Mouse (Mus musculus) neural tube, postnatal 0 days (tissue): Measurements from ENCODE around the gene Fgfr2. TPM values are rescaled to one million over a fixed set of nuclear protein-coding genes. Genes with fewer than 3 reads are reported as not detected.

Experiments used
- polyA plus RNA-seq: library from polyadenylated mRNA; unstranded; fragments of >200 nt; fragmentation: Nextera tagmentation; extraction: Ambion mirVana; gene quantifications from 2 replicates; pipeline ENCODE4 v1.2.1, GENCODE M21; 2015

Fgfr2 gene
- 20.2 and 21.4 TPM in 2 replicates for polyA plus RNA-seq

DNA sequence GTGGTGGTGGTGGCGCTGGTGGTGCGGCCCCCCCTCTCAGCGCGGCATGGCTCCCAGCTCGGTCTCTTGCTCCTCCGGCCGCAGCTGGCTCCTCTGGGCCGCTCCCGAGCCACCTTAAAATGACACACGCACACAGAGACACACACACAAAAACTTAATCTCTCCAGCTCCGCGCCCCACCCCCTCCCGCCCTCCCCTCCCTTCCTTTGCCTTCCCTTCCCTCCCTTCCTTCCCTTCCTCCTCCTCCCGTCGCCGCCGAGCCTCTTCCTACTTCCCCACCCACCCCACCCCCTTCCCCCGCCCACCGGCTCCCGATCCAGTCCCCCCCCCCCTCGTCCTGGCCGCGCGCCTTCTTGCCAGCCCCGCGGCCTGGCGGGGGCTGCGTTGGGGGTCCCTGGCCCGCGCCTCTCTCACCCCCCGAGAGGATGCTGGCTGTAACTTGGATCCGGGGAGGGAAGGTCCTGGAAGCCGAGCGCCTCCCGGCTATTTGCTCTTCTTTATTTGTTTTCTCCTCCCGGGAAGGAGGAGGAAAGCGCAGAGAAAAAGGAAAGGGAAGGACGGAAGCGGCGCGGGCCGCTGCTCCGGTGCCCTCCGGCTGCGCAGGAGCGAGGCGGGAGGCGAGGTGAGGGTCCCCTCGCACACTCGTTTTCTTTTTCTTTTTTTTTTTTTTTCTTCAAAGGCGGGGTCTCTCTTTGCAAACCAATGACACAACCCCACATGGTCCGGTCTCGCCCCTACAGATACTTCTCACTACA is at the start of gene Fgfr2:
Fgfr2 (minus strand) TSS at position 107 of the 755 bp plus-strand sequence.

DNA sequence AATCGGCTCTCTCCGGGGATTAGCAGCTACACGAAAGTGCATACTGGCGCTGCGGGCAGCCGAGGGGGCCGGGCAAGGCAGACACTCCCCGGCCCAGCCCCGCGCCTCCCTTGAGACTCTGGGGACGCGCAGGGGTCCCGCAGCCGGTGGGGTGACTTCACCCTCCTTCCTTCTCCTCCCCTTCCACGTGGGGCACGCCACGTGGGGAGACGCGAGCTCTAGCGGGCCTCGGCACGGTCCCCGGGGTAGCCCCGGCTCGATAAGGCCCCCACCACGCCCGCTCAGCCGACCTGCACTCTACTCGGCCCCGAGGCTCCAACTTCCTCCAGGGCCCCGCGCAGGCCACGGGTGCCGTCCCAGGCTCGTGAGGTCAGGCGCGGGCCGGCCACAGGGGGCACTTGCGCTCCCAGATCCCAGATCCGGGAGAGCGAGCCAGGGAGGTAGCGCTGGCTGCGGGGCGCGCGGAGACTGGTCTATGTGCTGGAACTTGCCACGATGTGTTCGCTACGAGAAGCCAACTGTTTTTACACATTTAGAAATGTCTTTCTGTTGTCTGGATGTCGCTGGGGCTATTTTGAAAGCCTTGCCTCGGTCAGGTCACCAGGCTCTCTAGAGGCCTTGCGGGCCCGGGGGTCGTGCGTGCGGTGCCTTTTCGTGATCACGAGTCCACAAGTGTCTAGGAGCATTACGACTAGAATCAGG is 1.0 kb upstream of the Fgfr2 start, which contains the start of gene Ctbp2:
Ctbp2 (minus strand) TSS at position 356 of the 702 bp plus-strand sequence.

DNA sequence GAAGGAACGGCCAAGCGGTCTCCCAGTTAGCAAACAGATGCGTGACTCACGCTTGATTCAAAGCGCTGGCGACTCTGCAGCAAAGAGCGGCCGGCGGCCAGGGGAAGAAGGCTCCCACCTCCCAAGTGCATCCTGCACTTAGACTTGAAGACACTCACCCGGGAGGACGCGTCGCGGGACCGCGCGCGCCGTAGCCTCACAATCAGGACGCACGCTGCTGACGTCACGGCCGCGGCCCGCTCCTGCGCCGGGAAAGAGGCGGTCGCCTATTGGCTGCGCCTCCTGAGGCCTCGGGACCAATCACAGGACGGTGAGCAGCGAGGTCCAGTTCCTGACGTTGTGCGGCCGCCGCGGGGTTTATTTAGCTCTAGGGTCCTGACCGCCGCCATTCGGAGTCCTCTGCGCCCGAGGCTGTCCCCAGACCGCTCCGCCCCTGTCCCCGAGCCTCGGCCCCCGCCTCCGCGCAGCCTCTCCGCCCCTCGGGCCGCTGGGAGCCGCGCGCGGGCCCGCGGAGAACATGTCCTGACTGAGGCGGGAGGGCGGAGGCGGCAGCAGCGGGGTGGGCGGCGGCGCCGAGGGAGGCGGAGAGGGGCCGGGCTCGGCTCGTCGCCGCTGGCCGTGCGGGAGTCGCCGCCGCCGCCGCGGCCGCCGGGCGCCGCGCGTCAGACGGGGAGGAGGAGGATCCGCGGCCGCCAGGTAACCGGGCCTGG is 192.1 kb downstream of the Fgfr2 start, which contains the start of gene Zranb1:
Zranb1 (plus strand) TSS at position 293 of the 710 bp plus-strand sequence.

DNA sequence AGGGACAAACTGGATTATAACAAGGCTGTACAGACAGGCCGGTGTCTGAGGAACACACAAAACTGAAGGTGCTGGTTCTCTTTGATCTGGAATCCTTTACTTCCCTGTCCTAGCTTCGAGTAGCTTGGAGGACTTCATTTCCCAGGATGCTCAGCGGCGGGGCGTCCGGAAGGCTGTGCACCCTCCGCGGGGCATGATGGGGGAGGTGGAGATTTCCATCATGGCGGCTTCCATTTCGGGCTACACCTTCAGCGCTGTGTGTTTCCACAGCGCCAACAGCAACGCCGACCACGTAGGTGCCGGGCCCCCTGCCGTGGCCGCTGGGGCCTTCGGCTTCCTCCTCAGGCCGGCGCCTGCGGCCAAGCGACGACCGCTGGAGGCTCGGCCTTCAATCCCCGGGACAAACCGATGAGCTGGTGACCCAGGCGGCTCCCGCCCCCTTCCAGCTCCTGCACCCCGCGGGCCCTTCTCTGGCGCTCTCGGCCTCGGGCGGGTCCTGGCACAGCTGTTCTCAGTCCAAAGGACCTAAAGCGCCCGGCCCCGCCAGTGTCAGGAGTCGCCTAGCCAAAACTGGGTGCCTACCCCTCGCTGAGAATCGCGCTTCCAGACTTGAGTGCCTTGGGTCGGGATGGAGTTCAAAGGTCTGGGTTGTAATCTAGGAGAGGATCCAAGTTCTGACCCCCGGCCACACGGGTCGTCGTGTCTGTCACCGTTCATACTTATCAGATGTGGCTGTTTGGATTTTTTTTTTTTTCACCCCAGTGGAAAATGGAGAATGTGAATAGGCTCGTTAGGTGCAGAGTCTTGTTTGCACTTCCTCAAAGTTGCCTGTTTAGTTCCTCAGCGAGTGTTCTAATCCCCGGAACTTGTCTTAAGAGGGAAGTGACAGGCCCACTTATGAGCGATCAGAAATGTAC is 263.9 kb downstream of the Fgfr2 start, which contains the start of gene Abraxas2:
Abraxas2 (plus strand) TSS at position 184 of the 917 bp plus-strand sequence.

DNA sequence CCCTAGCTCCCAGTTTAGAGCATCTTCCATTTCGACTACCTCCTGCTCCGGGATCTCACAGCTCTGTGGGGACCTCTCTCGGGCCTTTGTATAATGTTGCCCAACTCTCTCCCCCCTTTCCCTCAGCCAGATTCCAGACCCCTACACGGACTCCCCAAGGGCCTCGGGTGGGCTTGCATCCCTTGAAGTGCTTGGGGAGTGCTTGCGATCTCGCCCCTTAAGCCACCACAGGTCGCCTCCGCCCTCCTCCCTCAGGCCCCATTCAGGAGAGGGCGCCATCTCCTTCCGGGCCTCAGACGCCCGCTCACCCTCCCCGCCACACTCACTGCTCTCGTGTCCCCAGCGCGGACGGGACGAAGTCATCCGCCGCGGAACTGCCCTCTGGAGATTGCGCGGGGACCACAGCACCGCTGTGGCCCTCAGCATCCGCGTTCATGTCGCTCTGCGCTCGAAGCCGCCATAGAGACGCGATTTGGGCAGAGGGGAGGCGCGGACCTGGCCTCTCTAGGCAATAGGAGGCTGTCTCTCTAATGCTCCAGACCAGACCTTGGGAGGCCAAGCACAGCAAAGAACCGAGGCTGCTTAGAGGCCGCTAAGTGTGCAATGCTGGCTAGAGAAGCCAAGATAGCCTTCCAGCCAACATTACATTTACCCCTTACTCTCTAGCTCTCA is 270.8 kb downstream of the Fgfr2 start, which contains the start of gene Eef1akmt2:
Eef1akmt2 (minus strand) TSS at position 501 of the 672 bp plus-strand sequence.

DNA sequence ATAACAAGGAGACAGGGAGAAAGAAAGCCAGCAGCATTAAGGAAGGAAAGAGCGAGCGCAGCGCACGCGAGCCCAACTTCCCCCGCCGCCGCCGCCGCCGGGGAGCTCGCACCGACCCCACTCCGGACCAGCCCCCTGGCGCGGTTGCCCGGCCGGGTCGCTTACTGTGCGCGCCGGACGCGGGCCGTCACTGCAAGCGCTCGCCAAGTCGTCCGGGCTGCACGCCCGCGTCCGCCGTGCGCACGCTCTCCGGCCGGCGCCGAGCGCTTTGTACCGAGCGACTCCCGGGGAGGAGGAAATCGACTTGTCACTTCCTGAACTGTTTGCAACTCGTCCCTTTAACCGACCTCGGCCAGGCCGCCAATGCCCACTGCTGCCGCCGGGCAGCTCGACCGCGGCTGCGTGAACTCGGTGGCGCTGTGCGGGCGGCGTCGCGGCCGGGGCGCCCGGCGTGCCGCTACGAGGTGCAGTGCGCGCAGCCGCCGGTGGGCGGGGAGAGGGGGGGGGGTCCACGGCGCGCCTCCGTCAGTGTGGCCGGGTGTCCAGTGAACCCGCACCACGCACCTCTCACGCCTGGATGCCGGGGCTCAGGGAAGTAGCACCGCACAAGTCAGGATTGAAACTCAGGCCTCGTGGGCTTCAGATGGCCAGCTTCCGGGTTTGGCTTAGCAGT is 309.6 kb downstream of the Fgfr2 start, which contains the start of gene Fam53b:
Fam53b (minus strand) TSS at position 471 of the 673 bp plus-strand sequence.

DNA sequence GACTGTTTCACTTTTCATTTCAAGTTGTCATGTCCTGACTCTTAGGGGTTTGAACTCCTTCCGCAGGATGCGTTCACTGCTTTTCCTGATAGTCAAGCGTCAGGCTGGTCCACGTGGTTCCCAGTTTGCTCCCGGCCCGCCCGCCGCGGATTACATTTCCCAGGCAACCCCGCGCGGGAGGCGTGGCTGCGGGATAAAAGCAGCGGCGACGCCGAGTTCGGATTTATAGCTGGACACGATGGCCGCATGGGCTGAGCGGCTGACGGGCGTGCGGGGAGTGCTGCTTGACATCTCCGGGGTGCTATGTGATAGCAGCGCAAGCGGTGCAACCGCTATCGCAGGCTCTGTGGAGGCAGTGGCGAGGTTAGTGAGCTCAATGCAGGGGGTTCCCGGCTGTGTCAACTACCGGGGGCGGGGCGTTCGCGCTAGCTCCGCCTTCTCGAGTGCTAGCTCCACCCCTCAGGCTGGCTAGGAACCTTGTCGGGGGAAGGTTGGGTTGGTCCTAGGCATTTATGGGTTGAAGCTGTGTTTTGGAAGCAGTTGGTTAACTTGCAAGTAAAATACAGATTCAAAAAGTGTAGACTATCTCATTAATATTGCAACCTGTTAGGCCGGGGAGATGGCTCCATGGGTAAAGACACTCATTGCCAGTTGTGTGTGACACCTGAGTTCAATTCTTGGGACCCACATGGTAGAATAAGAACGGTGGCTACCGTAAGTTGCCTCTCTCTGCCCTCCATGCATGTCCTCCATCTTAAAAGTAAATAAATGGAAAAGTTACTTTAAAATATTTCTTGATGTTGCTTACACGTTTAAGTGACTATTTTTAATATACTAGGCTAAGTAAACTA is 512.5 kb downstream of the Fgfr2 start, which contains the start of gene Lhpp:
Lhpp (plus strand) TSS at position 171 of the 851 bp plus-strand sequence.

DNA sequence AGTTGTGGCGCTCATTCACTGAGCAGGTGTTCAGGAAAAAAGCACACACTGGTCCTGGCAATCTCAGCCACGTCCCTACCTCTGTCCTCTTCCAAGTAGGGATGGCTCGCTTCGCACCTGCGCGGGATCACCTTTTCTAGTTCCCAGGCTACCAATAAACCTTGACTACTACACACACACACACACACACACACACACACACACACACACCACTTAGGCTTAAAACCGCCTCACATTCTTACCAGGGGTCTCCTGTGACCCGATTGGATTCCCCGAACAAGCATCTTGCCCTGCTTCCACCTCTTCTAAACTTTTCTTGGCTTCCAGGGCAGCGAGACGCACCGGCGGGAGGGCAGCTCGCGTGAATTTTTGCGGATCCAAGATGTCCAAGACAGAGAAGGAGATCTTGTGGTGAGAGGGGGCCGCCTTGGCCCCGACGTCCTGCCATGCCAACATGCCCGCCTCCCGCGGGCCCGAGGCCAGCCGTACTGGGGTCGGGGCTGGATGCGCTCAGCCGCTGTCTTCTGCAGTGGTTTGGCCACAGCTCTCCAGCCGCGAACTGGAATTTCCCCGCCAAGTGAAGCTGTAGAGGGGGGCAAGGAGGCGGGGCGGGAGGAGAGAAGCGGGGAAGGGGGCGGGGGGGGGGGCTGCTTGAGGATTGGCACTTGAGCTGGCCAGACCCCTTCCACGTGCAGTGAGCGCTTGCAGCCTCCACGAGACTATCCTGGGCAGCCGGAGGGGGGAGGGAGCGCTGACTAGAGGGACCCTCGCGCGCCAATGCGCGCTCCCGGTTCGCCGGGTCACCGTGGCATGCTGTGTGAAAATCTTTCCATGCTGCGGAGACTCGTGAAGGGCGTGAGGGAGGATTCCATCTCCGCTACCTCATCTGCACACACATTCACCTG is 523.8 kb downstream of the Fgfr2 start, which contains the start of gene Nkx1-2:
Nkx1-2 (minus strand) TSS at position 567 of the 905 bp plus-strand sequence.

DNA sequence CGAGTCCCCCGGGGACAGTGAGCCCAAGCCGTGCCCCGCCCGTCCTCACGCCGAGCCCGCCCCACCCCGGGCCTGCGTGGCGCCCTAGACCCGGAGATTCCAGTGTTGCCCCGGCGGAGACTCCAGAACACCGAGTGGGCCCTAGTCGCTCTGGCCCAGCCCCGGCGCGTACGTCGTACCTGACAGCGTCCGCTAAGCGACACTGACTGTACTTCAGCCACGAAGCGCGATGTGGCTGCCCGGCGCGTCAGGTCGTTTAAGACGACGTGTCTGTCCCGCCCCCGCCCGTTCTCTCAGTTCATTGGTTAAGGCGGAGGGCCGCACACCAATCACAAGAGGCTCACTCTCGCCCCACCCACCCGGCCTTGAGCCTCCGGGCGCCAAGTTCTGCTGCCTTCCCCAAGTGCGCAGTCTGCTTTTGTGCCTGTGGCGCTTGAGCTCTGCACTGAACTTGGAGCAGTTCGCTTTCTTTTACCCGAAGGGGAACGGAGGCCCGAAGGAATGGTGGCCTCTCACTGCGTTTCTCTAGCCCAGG is 547.0 kb downstream of the Fgfr2 start, which contains the start of gene Oat:
Oat (minus strand) TSS at position 283 of the 535 bp plus-strand sequence.

DNA sequence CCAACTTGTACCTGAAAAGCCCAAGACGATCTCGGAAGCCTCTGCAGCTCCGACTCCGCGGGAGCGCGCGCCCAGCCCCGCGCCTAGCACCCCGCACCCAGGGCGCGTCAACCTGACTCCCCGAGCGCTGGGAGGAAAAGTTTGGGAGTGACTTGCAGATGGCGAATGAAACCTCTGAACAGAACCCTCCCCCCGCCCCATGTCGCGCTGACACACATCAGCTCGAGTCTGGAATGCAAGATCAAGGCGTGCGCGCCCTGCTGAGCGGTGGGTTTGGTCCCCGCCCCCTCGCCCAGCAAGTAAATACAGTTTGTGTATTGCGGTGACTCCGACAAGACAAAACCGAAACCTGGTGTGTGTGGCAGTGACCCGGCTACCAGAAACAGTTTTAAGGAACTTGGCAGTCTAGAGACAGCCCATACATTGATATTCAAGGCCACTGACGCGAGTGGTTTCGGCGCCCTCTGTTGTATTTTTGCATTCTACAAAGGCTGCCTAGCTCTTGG is 806.1 kb downstream of the Fgfr2 start, which contains the start of gene Chst15:
Chst15 (minus strand) TSS at position 193 of the 506 bp plus-strand sequence.

DNA sequence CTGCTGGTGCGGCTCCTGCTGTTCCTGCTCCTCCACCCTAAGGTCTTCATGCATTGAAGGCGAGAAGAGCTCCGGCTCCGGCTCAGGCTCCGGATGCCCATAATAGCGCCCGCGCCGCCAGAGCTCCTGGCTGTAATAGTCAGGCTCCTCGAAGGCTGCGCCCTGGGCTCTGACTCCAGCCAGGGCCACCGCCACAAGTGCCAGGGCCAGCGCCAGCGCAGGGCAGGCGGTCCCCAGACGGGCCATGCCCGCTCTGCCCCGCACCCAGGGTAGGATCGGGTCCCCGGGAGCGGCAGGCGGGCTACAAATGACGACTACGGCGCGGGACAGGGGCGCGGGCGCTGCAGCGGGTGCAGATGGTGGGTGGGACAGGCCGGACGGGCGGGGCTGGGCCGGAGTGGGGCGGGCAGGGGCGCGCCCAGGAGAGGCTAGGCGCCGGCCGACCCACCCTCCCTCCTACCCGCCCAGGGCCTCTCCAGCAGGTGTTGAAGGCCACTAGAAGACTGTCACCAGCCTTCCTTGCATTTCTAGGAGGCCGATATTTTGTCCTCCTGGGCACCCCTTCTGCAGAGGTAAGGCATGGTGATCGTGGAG is 968.7 kb downstream of the Fgfr2 start, which contains the start of gene Cpxm2:
Cpxm2 (minus strand) TSS at position 372 of the 594 bp plus-strand sequence.

DNA sequence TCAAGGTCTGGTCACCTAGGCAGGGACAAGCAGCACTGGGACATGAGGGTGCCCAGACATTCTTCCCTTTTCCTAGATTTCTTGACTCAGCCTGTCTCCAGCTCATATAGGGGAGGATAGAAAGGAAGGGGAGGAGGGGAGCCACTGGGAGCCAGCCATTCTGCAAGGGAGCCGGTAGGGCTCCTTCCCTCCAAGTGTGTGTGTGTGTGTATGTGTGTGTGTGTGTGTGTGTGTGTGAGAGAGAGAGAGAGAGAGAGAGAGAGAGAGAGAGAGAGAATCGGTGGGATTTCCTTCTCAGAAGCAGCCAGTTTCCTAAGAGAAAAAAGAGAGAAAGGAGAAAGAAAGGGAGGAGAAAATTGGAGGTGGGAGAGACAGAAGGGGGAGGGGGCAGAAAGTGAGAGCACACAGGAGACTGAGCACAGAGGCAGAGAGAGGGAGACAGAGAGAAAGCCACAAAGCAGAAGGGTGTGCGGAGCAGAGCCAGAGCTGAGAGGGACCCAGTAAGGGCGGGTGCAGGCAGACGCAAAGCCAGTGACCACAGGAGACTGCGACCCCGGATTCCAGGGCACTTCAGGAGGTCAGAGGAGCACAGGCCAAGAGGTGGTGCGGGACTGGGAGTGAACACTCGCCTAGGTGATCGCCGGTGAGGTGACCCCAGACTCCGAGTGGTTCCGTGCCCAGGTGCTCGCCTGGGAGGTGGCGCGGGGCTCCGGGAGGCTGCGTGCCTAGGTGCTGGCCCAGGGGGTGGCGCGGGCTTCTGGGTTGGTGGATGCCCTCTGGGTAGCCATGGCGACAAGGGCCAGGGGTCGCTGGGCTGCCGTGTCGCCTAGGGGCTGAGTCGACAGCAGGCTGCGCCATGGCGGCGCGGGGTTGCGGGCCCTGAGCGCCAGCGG is 1156.9 kb downstream of the Fgfr2 start, which contains the start of gene Gpr26:
Gpr26 (plus strand) TSS at position 438 of the 893 bp plus-strand sequence.

DNA sequence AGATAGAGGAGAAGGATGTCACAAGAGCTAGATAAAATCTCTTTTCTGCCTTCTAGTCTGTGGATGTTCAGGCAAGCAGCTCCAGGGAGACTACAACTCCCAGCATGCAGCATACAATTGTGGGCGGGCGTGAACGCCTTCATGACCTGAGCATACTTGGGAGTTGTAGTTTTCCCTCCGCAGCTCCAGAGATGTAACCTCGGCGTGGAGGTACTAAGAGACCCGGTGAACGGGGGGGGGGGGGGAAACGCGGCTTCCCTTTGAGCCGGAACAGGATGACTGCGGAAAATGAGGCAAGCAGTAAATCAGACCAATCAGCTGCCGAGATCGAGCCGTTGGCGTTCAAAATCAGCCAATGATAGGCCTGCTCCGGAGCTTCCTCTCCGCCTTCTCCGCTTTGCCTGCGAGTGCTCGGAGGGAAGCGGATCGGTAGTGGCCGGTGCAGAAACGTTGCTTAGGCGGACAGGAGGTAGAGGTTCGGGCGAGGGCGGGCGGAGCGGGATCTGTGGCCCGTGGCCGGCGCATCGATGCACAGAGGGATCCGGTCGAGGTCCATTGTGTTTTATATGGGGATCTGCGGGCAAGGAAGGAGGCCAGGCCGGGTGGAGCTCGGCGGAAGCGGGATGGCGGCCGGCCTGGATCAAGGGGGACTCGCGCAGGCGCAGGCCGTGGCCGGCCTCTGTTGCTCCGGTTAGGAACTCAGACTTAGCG is 1563.0 kb downstream of the Fgfr2 start, which contains the start of gene Bub3:
Bub3 (plus strand) TSS at position 237 of the 711 bp plus-strand sequence.

DNA sequence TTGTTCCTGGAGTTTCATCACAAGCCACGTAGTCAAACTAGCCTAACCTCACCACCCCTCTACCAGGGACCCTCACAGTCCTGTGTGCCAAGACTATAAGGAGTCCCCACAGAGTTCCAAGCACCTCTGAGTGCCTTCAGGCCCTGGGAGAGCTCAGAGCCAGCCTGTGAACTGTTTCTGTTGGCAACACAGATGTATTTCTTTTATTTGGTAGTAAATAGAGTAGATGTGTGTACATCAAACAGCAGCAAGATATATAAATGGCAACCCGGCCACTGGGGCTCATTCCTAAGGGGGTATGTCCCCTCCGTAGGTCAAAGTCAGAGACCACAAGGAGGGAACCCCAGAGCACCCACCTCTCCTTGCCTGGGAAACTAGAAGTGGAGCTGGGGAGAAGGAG is 1574.7 kb downstream of the Fgfr2 start, which contains the start of gene Hmx2:
Hmx2 (plus strand) TSS at position 301 of the 400 bp plus-strand sequence.

